Mouse (Mus musculus): ENCODE measurements at regions not wholly inside any gene's neighbourhood (a gene's known extent, or its start where the extent isn't known, plus 50 kb on each side); places are given as distances from the start of the nearest gene placed in this dataset.

- DNase-seq (ENCODE audit: low read depth, low spot score), result no peak
Measured at GRCm38 (mm10) chr8:100796628-100797027, 1380.4 kb upstream of the Cdh8 start.

- no peak for DNase-seq (ENCODE audit: low read depth, low spot score)
Measured at GRCm38 (mm10) chr8:100793951-100794350, 1377.7 kb upstream of the Cdh8 start.

GRCm38 (mm10) chr8:100790592-100791141 is 1374.4 kb upstream of the Cdh8 start:
- DNase-seq (ENCODE audit: low read depth, low spot score), result no peak

GRCm38 (mm10) chr8:100788132-100788531 is 1371.9 kb upstream of the Cdh8 start:
- no peak for DNase-seq (ENCODE audit: low read depth, low spot score)

DNA sequence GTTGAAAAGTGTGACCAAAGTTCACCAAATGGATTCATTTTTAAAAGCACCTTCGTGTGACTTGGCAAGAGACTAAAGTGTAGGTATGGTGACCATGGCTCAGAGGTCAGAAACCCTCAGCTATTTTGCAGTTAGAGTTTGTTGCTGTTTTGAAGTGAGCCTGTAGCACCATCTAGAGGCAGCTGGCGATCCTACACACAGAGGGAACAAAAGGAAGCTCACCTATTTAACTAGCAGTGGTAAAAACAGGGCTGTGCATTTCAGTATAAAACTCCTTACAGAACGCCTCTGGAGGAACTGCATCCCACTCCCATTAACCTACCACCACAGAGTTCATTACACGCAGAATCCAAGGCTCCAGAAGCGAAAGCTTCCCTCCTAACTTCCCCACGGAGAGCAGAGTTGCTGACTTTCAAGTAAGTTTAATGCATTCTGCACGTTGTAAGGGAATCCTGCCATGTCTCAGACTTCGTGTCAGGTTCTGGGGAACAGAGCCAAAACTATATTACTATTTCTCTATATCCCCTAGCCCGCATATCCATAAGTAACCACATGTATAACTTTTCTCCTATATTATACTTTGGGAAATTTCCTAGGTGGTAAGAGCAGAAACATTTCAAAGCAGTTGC is 1356.6 kb upstream of the Cdh8 start:
- peak; percentile 72 for DNase-seq (ENCODE audit: low read depth, low spot score)

GRCm38 (mm10) chr8:100769617-100770016 is 1353.3 kb upstream of the Cdh8 start:
- no peak for DNase-seq (ENCODE audit: low read depth, low spot score)

GRCm38 (mm10) chr8:100733927-100734326 is 1317.7 kb upstream of the Cdh8 start:
- DNase-seq (ENCODE audit: low read depth, low spot score), result peak; percentile 49

DNA sequence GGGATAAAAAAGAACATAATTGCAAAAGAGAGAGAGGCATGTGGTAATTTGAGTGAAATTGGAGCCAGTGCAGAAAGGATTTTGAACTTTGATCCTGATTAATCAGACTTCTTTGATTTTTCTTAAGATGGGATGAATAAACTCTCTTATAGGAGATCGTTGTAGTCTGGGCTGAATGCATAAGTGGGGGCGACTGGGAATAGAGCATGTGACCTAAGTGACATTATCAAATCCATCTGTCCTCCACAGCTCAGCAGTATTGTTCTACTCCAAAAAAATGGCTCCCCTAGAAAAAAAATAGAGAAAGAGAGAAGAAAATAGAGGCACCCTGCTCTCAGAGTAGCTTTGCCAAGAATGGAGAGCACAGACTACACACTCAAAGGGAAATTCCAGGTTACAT is 1286.1 kb upstream of the Cdh8 start:
- DNase-seq (ENCODE audit: low read depth, low spot score), result no peak

DNA sequence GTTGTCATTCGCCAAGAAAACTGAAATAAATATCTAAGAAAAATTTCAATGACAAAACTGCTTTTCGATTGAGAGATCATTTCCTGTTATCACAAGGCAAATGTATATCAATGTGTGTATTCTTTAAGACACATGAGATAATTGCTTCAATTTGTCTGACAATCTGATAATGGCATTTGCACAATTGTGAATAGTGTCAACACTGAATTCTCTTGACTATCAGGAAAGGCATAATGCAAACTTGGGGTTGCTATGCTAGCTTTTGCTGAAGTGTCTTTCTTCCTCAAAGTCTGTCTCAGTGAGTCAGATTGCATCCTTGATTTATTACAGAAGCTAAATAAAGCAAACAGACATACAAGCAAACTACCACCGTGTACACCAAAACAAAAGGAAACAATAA is 1278.8 kb upstream of the Cdh8 start:
- no peak for DNase-seq (ENCODE audit: low read depth, low spot score)

GRCm38 (mm10) chr8:100678580-100678979 is 1262.3 kb upstream of the Cdh8 start:
- DNase-seq (ENCODE audit: low read depth, low spot score), result no peak

All from ZHBTc4 (cell line).